Mouse (Mus musculus) MEL (cell line): ENCODE data around the gene Hyou1. TPM values are rescaled to one million over a fixed set of nuclear protein-coding genes. Genes with fewer than 3 reads are reported as not detected.
A peak's percentile ranks its signal among the peaks of the same experiment; 100 is the strongest.

ENCODE experiments used
- DNase-seq: peaks from one replicate; pipeline ENCODE4 v3.0.0; 2011; ENCODE audit warnings: low read depth, low spot score
- H3K27ac ChIP-seq: 2 replicates; pipeline ENCODE4 v1.5.1; 2012; ENCODE audit warnings: low read depth, mild to moderate bottlenecking, control low read depth, low read length, moderate library complexity; ENCODE audit not compliant: control insufficient read depth
- H3K27me3 ChIP-seq, 2 experiments: fragments of 150-350 bp in 1 of 2; sonication (generic) in 1 of 2; 2 replicates each; pipeline ENCODE4 v1.6.1; 2012; ENCODE audit warnings: low read length in 2 of 2, mild to moderate bottlenecking in 2 of 2, improper control_type of control experiment in 1 of 2, moderate library complexity in 1 of 2; ENCODE audit not compliant: insufficient read depth in 2 of 2, control insufficient read depth in 1 of 2
- H3K36me3 ChIP-seq, 2 experiments: 2 replicates each; pipeline ENCODE4 v1.6.1; 2012 to 2014; ENCODE audit warnings: low read length in 2 of 2, improper control_type of control experiment in 1 of 2, inconsistent platforms in 1 of 2, mild to moderate bottlenecking in 1 of 2; ENCODE audit not compliant: insufficient read depth in 2 of 2, control insufficient read depth in 1 of 2
- H3K4me1 ChIP-seq, 2 experiments: fragments of 150-350 bp in 1 of 2; sonication (generic) in 1 of 2; 2 replicates each; pipeline ENCODE4 v1.6.1; 2012; ENCODE audit warnings: low read length in 2 of 2, improper control_type of control experiment in 1 of 2, mild to moderate bottlenecking in 1 of 2; ENCODE audit not compliant: insufficient read depth in 2 of 2, control insufficient read depth in 1 of 2
- H3K4me3 ChIP-seq, 2 experiments: fragments of 150-350 bp in 1 of 2; sonication (generic) in 1 of 2; 2 replicates each; pipeline ENCODE4 v1.5.1; 2012; ENCODE audit warnings: low read depth in 2 of 2, low read length in 2 of 2, mild to moderate bottlenecking in 2 of 2, moderate library complexity in 2 of 2, control low read depth in 1 of 2, improper control_type of control experiment in 1 of 2; ENCODE audit not compliant: control insufficient read depth in 1 of 2, insufficient read depth in 1 of 2
- H3K79me2 ChIP-seq: 2 replicates; pipeline ENCODE4 v1.6.1; 2012; ENCODE audit warnings: mild to moderate bottlenecking, low read length, moderate library complexity; ENCODE audit not compliant: control insufficient read depth, poor library complexity, insufficient read depth
- H3K9ac ChIP-seq: 2 replicates; pipeline ENCODE4 v1.6.1; 2012; ENCODE audit warnings: low read depth, mild to moderate bottlenecking, control low read depth, low read length, moderate library complexity; ENCODE audit not compliant: control insufficient read depth, poor library complexity, severe bottlenecking
- H3K9me3 ChIP-seq: fragments of 150-350 bp; sonication (generic); replicated peaks from 2 replicates; pipeline ENCODE4 v1.6.1; 2012; ENCODE audit warnings: mild to moderate bottlenecking, low read length, improper control_type of control experiment, moderate library complexity; ENCODE audit not compliant: insufficient read depth
- CHD1 ChIP-seq: IDR thresholded peaks from 2 replicates; pipeline ENCODE4 v1.6.1; 2012; ENCODE audit warnings: low read depth, mild to moderate bottlenecking, inconsistent platforms, low read length, improper control_type of control experiment
- CTCF ChIP-seq, 3 experiments: IDR thresholded peaks in 2 of 3; conservative IDR thresholded peaks in 1 of 3; 2 replicates each; pipeline ENCODE4 v1.5.1; 2011 to 2012; ENCODE audit warnings: low read length in 3 of 3, low read depth in 2 of 3, mild to moderate bottlenecking in 2 of 3, improper control_type of control experiment in 1 of 3, inconsistent platforms in 1 of 3, mixed read lengths in 1 of 3, moderate library complexity in 1 of 3; ENCODE audit not compliant: control insufficient read depth in 1 of 3, insufficient read depth in 1 of 3, poor library complexity in 1 of 3, severe bottlenecking in 1 of 3
- E2F4 ChIP-seq: IDR thresholded peaks from 2 replicates; pipeline ENCODE4 v1.6.1; 2011; ENCODE audit warnings: low read depth, low read length, improper control_type of control experiment, borderline replicate concordance
- ELF1 ChIP-seq: IDR thresholded peaks from 2 replicates; pipeline ENCODE4 v1.6.1; 2014; ENCODE audit warnings: low read depth, mild to moderate bottlenecking, inconsistent platforms, low read length, improper control_type of control experiment, moderate library complexity
- EP300 ChIP-seq, 2 experiments: IDR thresholded peaks; 2 replicates each; pipeline ENCODE4 v1.6.1; 2011; ENCODE audit warnings: improper control_type of control experiment in 2 of 2, low read length in 2 of 2, low read depth in 1 of 2, mild to moderate bottlenecking in 1 of 2
- ETS1 ChIP-seq: IDR thresholded peaks from 2 replicates; pipeline ENCODE4 v1.6.1; 2012; ENCODE audit warnings: low read depth, mild to moderate bottlenecking, inconsistent platforms, low read length, improper control_type of control experiment, moderate library complexity
- GATA1 ChIP-seq: IDR thresholded peaks from 2 replicates; pipeline ENCODE4 v1.6.1; 2011; ENCODE audit warnings: low read depth, low read length, improper control_type of control experiment
- JUND ChIP-seq: IDR thresholded peaks from 2 replicates; pipeline ENCODE4 v1.6.1; 2011; ENCODE audit warnings: low read depth, mild to moderate bottlenecking, improper control_type of control experiment, low read length
- MAZ ChIP-seq: IDR thresholded peaks from 2 replicates; pipeline ENCODE4 v1.6.1; 2012; ENCODE audit warnings: low read depth, mild to moderate bottlenecking, inconsistent platforms, low read length, improper control_type of control experiment
- MEF2A ChIP-seq: IDR thresholded peaks from 2 replicates; pipeline ENCODE4 v1.6.1; 2014; ENCODE audit warnings: low read depth, mild to moderate bottlenecking, inconsistent platforms, low read length, improper control_type of control experiment; ENCODE audit not compliant: poor library complexity, insufficient replicate concordance, severe bottlenecking; ENCODE audit errors: extremely low read depth
- MXI1 ChIP-seq: IDR thresholded peaks from 2 replicates; pipeline ENCODE4 v1.6.1; 2011; ENCODE audit warnings: mild to moderate bottlenecking, low read depth, low read length, improper control_type of control experiment
- MYB ChIP-seq: IDR thresholded peaks from 2 replicates; pipeline ENCODE4 v1.6.1; 2011; ENCODE audit warnings: mild to moderate bottlenecking, low read depth, low read length, improper control_type of control experiment
- MYC ChIP-seq: IDR thresholded peaks from 2 replicates; pipeline ENCODE4 v1.6.1; 2011; ENCODE audit warnings: low read depth, mild to moderate bottlenecking, low read length, improper control_type of control experiment, moderate library complexity
- NELFE ChIP-seq: IDR thresholded peaks from 2 replicates; pipeline ENCODE4 v1.6.1; 2011; ENCODE audit warnings: low read depth, low read length, improper control_type of control experiment
- POLR2A ChIP-seq, 2 experiments: IDR thresholded peaks; 2 replicates each; pipeline ENCODE4 v1.6.1; 2011 to 2012; ENCODE audit warnings: low read length in 2 of 2, mild to moderate bottlenecking in 2 of 2, control low read depth in 1 of 2, improper control_type of control experiment in 1 of 2, low read depth in 1 of 2, moderate library complexity in 1 of 2; ENCODE audit not compliant: control insufficient read depth in 1 of 2, insufficient read depth in 1 of 2, poor library complexity in 1 of 2
- POLR2AphosphoS2 ChIP-seq: IDR thresholded peaks from 2 replicates; pipeline ENCODE4 v1.6.1; 2011; ENCODE audit warnings: low read length, improper control_type of control experiment
- POLR2AphosphoS5 ChIP-seq: IDR thresholded peaks from 2 replicates; pipeline ENCODE4 v1.6.1; 2012; ENCODE audit warnings: low read depth, borderline replicate concordance, mild to moderate bottlenecking, inconsistent platforms, low read length, moderate library complexity, mixed read lengths
- RAD21 ChIP-seq: IDR thresholded peaks from 2 replicates; pipeline ENCODE4 v1.6.1; 2011; ENCODE audit warnings: mild to moderate bottlenecking, low read depth, low read length, improper control_type of control experiment
- RCOR1 ChIP-seq: IDR thresholded peaks from 2 replicates; pipeline ENCODE4 v1.6.1; 2012; ENCODE audit warnings: low read depth, mild to moderate bottlenecking, inconsistent platforms, low read length, improper control_type of control experiment
- SMC3 ChIP-seq: IDR thresholded peaks from 2 replicates; pipeline ENCODE4 v1.6.1; 2011; ENCODE audit warnings: low read depth, low read length, improper control_type of control experiment
- TBP ChIP-seq: IDR thresholded peaks from 2 replicates; pipeline ENCODE4 v1.8.0; 2011; ENCODE audit warnings: low read depth, low read length, improper control_type of control experiment
- USF2 ChIP-seq, 2 experiments: IDR thresholded peaks; 2 replicates each; pipeline ENCODE4 v1.6.1; 2011 to 2012; ENCODE audit warnings: improper control_type of control experiment in 2 of 2, low read length in 2 of 2, borderline replicate concordance in 1 of 2, inconsistent platforms in 1 of 2, low read depth in 1 of 2, mild to moderate bottlenecking in 1 of 2; ENCODE audit not compliant: insufficient read depth in 1 of 2
- ZMIZ1 ChIP-seq: IDR thresholded peaks from 2 replicates; pipeline ENCODE4 v1.6.1; 2012; ENCODE audit warnings: low read depth, mild to moderate bottlenecking, inconsistent platforms, low read length, improper control_type of control experiment, moderate library complexity
- ZNF384 ChIP-seq: IDR thresholded peaks from 2 replicates; pipeline ENCODE4 v1.6.1; 2012; ENCODE audit warnings: low read depth, mild to moderate bottlenecking, inconsistent platforms, low read length, improper control_type of control experiment
- polyA plus RNA-seq, 2 experiments: library from polyadenylated mRNA; stranded (reverse) in 1 of 2; unstranded in 1 of 2; fragments of >175 nt in 1 of 2; fragments of >200 nt in 1 of 2; gene quantifications; 2 replicates each; pipeline versions ENCODE4 v1.2.1 to v1.2.4; 2012; ENCODE audit warnings: low replicate concordance in 2 of 2, low read depth in 1 of 2; ENCODE audit not compliant: insufficient read length in 2 of 2, insufficient read depth in 1 of 2, missing spikeins in 1 of 2
- total RNA-seq: library from RNA; depleted of rRNA; stranded (reverse); fragments of 300-350 nt; gene quantifications from 2 replicates; pipeline ENCODE4 v1.2.3, GENCODE M21; 2012

Hyou1 gene
- total and polyA plus RNA-seq, 3 experiments: 160 to 186 TPM; not detected in 1

- peak in 1 of 2 experiments; percentile 71; a peak in 1 of 4 replicates for TF ChIP-seq EP300 (IDR thresholded peaks at IDR 0.05; ENCODE audit: low read depth in 1 of 2, low read length in 2 of 2)
- TF ChIP-seq MEF2A: no peak
- TF ChIP-seq CTCF (IDR thresholded peaks at IDR 0.05 in 2 of 3, conservative IDR thresholded peaks at IDR 0.05 in 1 of 3; ENCODE audit: control insufficient read depth in 1 of 3, insufficient read depth in 1 of 3, low read depth in 2 of 3, low read length in 3 of 3, poor library complexity in 1 of 3, severe bottlenecking in 1 of 3): peak in 1 of 3 experiments; percentile 27; a peak in 1 of 6 replicates
- TF ChIP-seq, all 39 proteins: peak for 17
Measured at GRCm38 (mm10) chr9:44334396-44335330, 44.6 kb upstream of the Hyou1 start, which contains the start of gene H2afx (continued).

GRCm38 (mm10) chr9:44335331-44336092, 43.8 kb upstream of the Hyou1 start:
- no peak for TF ChIP-seq JUND
- TF ChIP-seq POLR2A (IDR thresholded peaks at IDR 0.05; ENCODE audit: control insufficient read depth in 1 of 2, insufficient read depth in 1 of 2, low read depth in 1 of 2, low read length in 2 of 2, poor library complexity in 1 of 2): peak; percentile 57 to 73; a peak in 3 of 4 replicates
- peak; percentile 14; the same call in 1 of the 2 replicates for TF ChIP-seq ZMIZ1
- TF ChIP-seq NELFE: no peak; the same call in 1 of the 2 replicates
- TF ChIP-seq POLR2AphosphoS5: peak; percentile 11; the same call in 1 of the 2 replicates
- TF ChIP-seq CHD1: peak; percentile 97
- TF ChIP-seq SMC3: peak; percentile 28
- Histone ChIP-seq H3K79me2 (peaks cover 27% of the 10 kb centered on the region), H3K4me3 (peak overlapping the region; percentile 55 to 86), H3K36me3 (peaks cover 0 to 6% of the 10 kb centered on the region in 2 experiments; a peak in 3 of 4 replicates), H3K9ac (peak overlapping the region; percentile 99), H3K9me3 (no peaks in the 10 kb centered on the region), H3K27me3 (no peaks in the 10 kb centered on the region), H3K4me1 (peaks cover 0 to 3% of the 10 kb centered on the region in 2 experiments; a peak in 1 of 4 replicates), H3K27ac (peak overlapping the region; percentile 93)
- DNase-seq: peak; percentile 66

- Histone ChIP-seq H3K4me3 (peak overlapping the region; percentile 55 to 86), H3K9me3 (no peaks in the 10 kb centered on the region), H3K27me3 (no peaks in the 10 kb centered on the region), H3K36me3 (peaks cover 0 to 9% of the 10 kb centered on the region in 2 experiments; a peak in 3 of 4 replicates), H3K79me2 (peaks cover 33% of the 10 kb centered on the region)
- DNase-seq: peak; percentile 55
- no peak for TF ChIP-seq TBP
- TF ChIP-seq MAZ: no peak
- TF ChIP-seq JUND: no peak
- no peak for TF ChIP-seq SMC3
- TF ChIP-seq ETS1: no peak
- 0 out of 2 replicates have a peak, but pooled peaks have one; percentile 1 for TF ChIP-seq ZMIZ1
- TF ChIP-seq USF2 (IDR thresholded peaks at IDR 0.05; ENCODE audit: borderline replicate concordance in 1 of 2, insufficient read depth in 1 of 2, low read depth in 1 of 2, low read length in 2 of 2): no peak
- TF ChIP-seq RAD21: no peak
- no peak for TF ChIP-seq MYB
- no peak for TF ChIP-seq E2F4
- TF ChIP-seq MEF2A: no peak
- no peak for TF ChIP-seq GATA1
- no peak for TF ChIP-seq POLR2AphosphoS2
- TF ChIP-seq MXI1: peak; percentile 47
- TF ChIP-seq MYC: peak; percentile 51; the same call in 1 of the 2 replicates
- no peak for TF ChIP-seq ZNF384
- no peak for TF ChIP-seq ELF1
- no peak for TF ChIP-seq RCOR1
- TF ChIP-seq, all 39 proteins: peak for 3
- Histone ChIP-seq H3K4me1 (peaks cover 0 to 7% of the 10 kb centered on the region in 2 experiments; a peak in 2 of 4 replicates), H3K9ac (peak overlapping the region; percentile 99), H3K27ac (peak overlapping the region; percentile 93)
Measured at GRCm38 (mm10) chr9:44336093-44336406, 43.2 kb upstream of the Hyou1 start.
